Mouse (Mus musculus) limb, embryonic 10.5 days (tissue): ENCODE data around the gene Cabp4. TPM values are rescaled to one million over a fixed set of nuclear protein-coding genes. Genes with fewer than 3 reads are reported as not detected.

Experiments used
- DNase-seq: peaks from one replicate; pipeline ENCODE4 v3.0.0-alpha.2; 2017; ENCODE audit warnings: low spot score
- H3K27ac ChIP-seq: fragments of 300-500 bp; sonication (generic); 2 replicates; pipeline ENCODE4 v1.5.1; 2016; ENCODE audit warnings: mild to moderate bottlenecking
- H3K27me3 ChIP-seq: fragments of 300-500 bp; sonication (generic); 2 replicates; pipeline ENCODE4 v1.6.1; 2016; ENCODE audit warnings: low read depth, mild to moderate bottlenecking; ENCODE audit not compliant: poor library complexity, severe bottlenecking
- H3K36me3 ChIP-seq: fragments of 300-500 bp; sonication (generic); 2 replicates; pipeline ENCODE4 v1.6.1; 2016; ENCODE audit warnings: mild to moderate bottlenecking, moderate library complexity
- H3K4me1 ChIP-seq: fragments of 300-500 bp; sonication (generic); 2 replicates; pipeline ENCODE4 v1.6.1; 2016
- H3K4me3 ChIP-seq: fragments of 300-500 bp; sonication (generic); 2 replicates; pipeline ENCODE4 v1.5.1; 2016; ENCODE audit warnings: mild to moderate bottlenecking, moderate library complexity
- H3K9me3 ChIP-seq: fragments of 300-500 bp; sonication (generic); replicated peaks from 2 replicates; pipeline ENCODE4 v1.6.1; 2016; ENCODE audit warnings: mild to moderate bottlenecking
- WGBS: fragments of 180-500 bp; shearing (Covaris S2); methylation state at CpG from one replicate; pipeline ENCODE4 v1.1.7; 2016; 5-methylcytosine and 5-hydroxymethylcytosine counted together
- polyA plus RNA-seq: library from polyadenylated mRNA; unstranded; fragments of >200 nt; fragmentation: Nextera tagmentation; extraction: Ambion mirVana; gene quantifications from 2 replicates; pipeline ENCODE4 v1.2.1, GENCODE M21; 2016

The Cabp4 gene
- polyA plus RNA-seq = 0.15 TPM in 1 of 2 replicates, not detected in the other

- WGBS = 82% methylated on average over 7 of the region's 7 CpGs
Observed at GRCm38 (mm10) chr19:4143759-4144268, at the start of gene Cabp4. Gene Cabp4 (minus strand): TSS chr19:4144033.

GRCm38 (mm10) chr19:4193129-4193528 lies 49.3 kb upstream of the Cabp4 start:
- Histone ChIP-seq H3K36me3 (peaks cover 56% of the 10 kb centered on the region), H3K9me3 (no peaks in the 10 kb centered on the region), H3K4me3 (peak overlapping the region; percentile 97), H3K27me3 (no peaks in the 10 kb centered on the region), H3K4me1 (peaks cover 66% of the 10 kb centered on the region), H3K27ac (peak overlapping the region; percentile 98)
- DNase-seq = no peak
- WGBS = 70% methylated on average over 6 of the region's 6 CpGs

More at GRCm38 (mm10) chr19:4143759-4144268, at the start of gene Cabp4:
- H3K27ac ChIP-seq = no peak within 1 kb of the TSS
- peaks cover 31% of the 10 kb centered on the region for H3K4me1 ChIP-seq
- H3K4me3 ChIP-seq = no peak within 1 kb of the TSS
- H3K9me3 ChIP-seq = no peaks in the 10 kb centered on the region
- no peaks in the 10 kb centered on the region for H3K36me3 ChIP-seq
- H3K27me3 ChIP-seq = no peaks in the 10 kb centered on the region
- no peak for DNase-seq

GRCm38 (mm10) chr19:4192251-4192985 lies 48.6 kb upstream of the Cabp4 start:
- DNase-seq = no peak
- peaks cover 61% of the 10 kb centered on the region for H3K4me1 ChIP-seq
- H3K27ac ChIP-seq = peak overlapping the region; percentile 98
- peak overlapping the region; percentile 97 for H3K4me3 ChIP-seq
- no peaks in the 10 kb centered on the region for H3K9me3 ChIP-seq
- no peaks in the 10 kb centered on the region for H3K27me3 ChIP-seq
- H3K36me3 ChIP-seq = peaks cover 49% of the 10 kb centered on the region
- 1% methylated on average over 52 of the region's 52 CpGs for WGBS

GRCm38 (mm10) chr19:4191528-4192250 lies 47.9 kb upstream of the Cabp4 start, which contains the start of gene Ppp1ca:
Gene Ppp1ca (plus strand): TSS chr19:4192065.
- WGBS = 7% methylated on average over 40 of the region's 47 CpGs
- Histone ChIP-seq H3K27ac (peak within 1 kb of the TSS; percentile 98), H3K9me3 (no peaks in the 10 kb centered on the region), H3K4me3 (peak within 1 kb of the TSS; percentile 97), H3K4me1 (peaks cover 54% of the 10 kb centered on the region), H3K36me3 (peaks cover 42% of the 10 kb centered on the region), H3K27me3 (no peaks in the 10 kb centered on the region)
- peak; percentile 99 for DNase-seq

GRCm38 (mm10) chr19:4190831-4191334 lies 47.0 kb upstream of the Cabp4 start, which contains the start of gene Tbc1d10c:
Gene Tbc1d10c (minus strand): TSS chr19:4191284.
- Histone ChIP-seq H3K27ac (peak within 1 kb of the TSS; percentile 98), H3K27me3 (no peaks in the 10 kb centered on the region), H3K4me1 (peaks cover 46% of the 10 kb centered on the region), H3K36me3 (peaks cover 33% of the 10 kb centered on the region), H3K9me3 (no peaks in the 10 kb centered on the region), H3K4me3 (peak within 1 kb of the TSS; percentile 97)
- DNase-seq = no peak
- WGBS = 72% methylated on average over 4 of the region's 4 CpGs

GRCm38 (mm10) chr19:4189051-4189620 lies 45.3 kb upstream of the Cabp4 start:
- Histone ChIP-seq H3K27ac (peak overlapping the region; percentile 12; the same call in 1 of the 2 replicates), H3K4me3 (no peak overlapping the region), H3K9me3 (no peaks in the 10 kb centered on the region), H3K27me3 (no peaks in the 10 kb centered on the region), H3K4me1 (peaks cover 46% of the 10 kb centered on the region), H3K36me3 (peaks cover 16% of the 10 kb centered on the region)
- no peak for DNase-seq
- 89% methylated on average over 12 of the region's 12 CpGs for WGBS

DNA sequence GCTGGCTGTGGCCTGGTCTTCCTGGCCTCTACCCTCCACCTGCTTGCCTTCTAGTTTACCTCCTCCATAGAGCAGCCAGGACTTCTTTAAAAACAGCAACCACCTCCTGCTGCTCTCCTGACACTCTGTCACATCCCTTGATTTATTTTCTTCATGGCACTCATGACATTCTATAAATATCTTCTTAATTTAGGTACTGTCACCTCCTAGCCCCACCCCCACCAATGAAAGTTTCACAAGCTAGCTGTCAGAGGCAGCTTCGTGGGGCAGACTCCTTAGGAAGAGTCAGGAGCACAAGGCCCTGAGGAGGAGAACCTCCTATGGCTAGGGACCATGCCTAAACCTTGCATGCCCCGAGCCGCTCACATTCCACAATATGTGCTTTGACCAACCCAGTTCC lies 43.5 kb upstream of the Cabp4 start:
- WGBS = 75% methylated on average over 3 of the region's 3 CpGs
- no peaks in the 10 kb centered on the region for H3K9me3 ChIP-seq
- DNase-seq = no peak
- H3K27ac ChIP-seq = no peak overlapping the region
- 0 out of 2 replicates have a peak, but pooled peaks cover 3% of the 10 kb centered on the region for H3K36me3 ChIP-seq
- H3K4me1 ChIP-seq = peaks cover 31% of the 10 kb centered on the region
- H3K4me3 ChIP-seq = no peak overlapping the region
- no peaks in the 10 kb centered on the region for H3K27me3 ChIP-seq

DNA sequence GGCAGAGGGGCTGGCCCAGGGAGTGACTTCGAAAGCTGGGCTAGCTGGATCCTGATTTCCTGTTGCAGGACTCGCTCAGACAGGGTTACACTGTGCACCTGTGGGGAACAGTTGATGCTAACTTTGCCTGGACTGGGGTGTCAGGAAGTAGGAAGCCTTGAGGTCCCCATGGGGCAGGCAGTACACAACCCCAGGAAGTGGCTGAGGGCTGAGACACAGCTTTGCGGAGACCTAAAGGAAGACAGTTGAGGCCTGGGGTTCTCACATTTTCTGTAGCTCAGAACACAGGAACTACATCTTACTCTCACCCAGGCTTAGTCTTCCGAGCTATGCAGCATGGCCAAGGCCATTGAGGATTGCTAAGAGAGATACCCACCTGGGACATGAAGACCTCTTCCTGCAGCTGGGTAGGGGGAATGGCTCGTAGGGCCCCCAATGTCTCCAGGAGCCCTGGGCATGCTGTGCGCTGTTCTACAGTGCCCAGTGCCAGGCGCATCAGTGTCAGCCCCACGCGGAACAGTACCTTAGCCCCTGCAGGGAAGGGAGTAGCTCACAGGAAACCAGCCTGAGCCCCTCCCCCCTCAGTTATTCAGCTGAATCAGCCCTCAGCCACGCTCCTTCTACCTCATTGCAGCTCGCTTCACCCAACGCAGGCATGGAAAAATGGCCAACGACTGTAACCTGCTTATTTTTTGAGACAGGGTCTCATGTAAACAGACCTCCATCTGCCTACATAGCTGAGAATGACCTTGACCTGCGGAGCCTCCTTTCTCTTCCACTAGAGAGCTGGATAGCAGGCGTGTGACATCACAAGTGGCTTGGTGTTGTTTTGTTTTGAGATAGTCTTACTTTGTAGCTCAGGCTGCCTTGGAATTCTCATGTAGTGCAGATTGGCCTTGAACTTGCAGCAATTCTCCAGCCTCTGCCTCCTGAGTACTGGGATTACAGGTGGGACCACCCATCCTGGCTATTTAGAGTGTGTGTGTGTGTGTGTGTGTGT lies 41.4 kb upstream of the Cabp4 start:
- WGBS = 63% methylated on average over 15 of the region's 15 CpGs
- H3K27ac ChIP-seq = peak overlapping the region; percentile 66
- H3K27me3 ChIP-seq = no peaks in the 10 kb centered on the region
- H3K36me3 ChIP-seq = no peaks in the 10 kb centered on the region
- peaks cover 21% of the 10 kb centered on the region for H3K4me1 ChIP-seq
- DNase-seq = no peak
- H3K4me3 ChIP-seq = no peak overlapping the region
- H3K9me3 ChIP-seq = no peaks in the 10 kb centered on the region

GRCm38 (mm10) chr19:4183689-4184088 lies 39.9 kb upstream of the Cabp4 start:
- DNase-seq = no peak
- Histone ChIP-seq H3K9me3 (no peaks in the 10 kb centered on the region), H3K27me3 (no peaks in the 10 kb centered on the region), H3K36me3 (no peaks in the 10 kb centered on the region), H3K4me3 (no peak overlapping the region), H3K27ac (no peak overlapping the region), H3K4me1 (peaks cover 21% of the 10 kb centered on the region)
- WGBS = 91% methylated on average over 2 of the region's 2 CpGs

DNA sequence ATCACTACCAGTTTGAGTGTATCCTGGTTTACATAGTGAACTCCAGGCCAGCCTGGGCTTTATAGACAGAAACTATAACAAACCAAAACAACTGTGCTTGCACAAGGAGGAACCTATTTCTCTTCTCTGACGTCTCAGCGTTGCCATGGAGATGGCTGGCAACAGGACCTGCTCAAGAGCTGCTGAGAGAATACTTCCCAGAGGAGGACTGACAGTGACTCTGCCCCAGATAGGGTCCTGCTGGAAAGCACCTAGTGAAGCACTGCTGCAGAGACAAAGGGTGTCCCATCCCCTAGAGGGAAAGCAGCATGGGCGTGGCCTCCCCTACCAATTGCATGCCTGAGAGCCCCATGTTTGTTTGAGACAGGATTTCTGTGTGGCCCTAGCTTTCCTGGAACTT lies 38.1 kb upstream of the Cabp4 start:
- no peak for DNase-seq
- H3K4me1 ChIP-seq = peaks cover 21% of the 10 kb centered on the region
- H3K36me3 ChIP-seq = no peaks in the 10 kb centered on the region
- no peaks in the 10 kb centered on the region for H3K9me3 ChIP-seq
- no peaks in the 10 kb centered on the region for H3K27me3 ChIP-seq
- H3K4me3 ChIP-seq = no peak overlapping the region
- WGBS = 54% methylated on average over 3 of the region's 3 CpGs
- H3K27ac ChIP-seq = no peak overlapping the region

DNA sequence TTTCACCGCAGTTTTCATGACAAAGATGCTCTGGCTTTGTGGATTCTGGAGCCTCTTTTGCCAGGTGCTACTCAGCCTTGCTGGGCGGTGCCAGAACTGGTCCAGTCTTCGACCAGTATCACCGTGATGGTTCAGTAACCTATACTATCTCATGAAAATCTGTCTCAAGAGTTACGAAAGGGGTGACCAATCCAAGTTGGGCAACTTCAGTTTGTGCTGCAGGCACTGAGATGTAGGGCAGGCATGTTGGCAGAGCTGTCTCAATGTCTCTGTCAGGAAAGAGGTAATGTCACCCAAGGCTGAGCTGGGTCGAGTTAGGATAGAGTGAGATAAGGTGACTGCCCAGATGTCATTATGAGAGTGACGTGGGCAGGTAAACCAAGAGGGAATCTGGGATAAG lies 36.6 kb upstream of the Cabp4 start:
- peaks cover 9% of the 10 kb centered on the region for H3K27me3 ChIP-seq
- DNase-seq = no peak
- H3K9me3 ChIP-seq = no peaks in the 10 kb centered on the region
- H3K36me3 ChIP-seq = no peaks in the 10 kb centered on the region
- H3K4me1 ChIP-seq = peaks cover 25% of the 10 kb centered on the region
- 89% methylated on average over 7 of the region's 7 CpGs for WGBS
- no peak overlapping the region for H3K27ac ChIP-seq
- no peak overlapping the region for H3K4me3 ChIP-seq
